Mouse (Mus musculus) frontal cortex, postnatal 36 days (tissue): ENCODE measurements around the gene Chid1.

Experiments
- DNase-seq, 2 experiments: peaks; one replicate each; pipeline ENCODE4 v3.0.0; 2022; ENCODE audit warnings: low spot score in 2 of 2

Chid1 gene

GRCm38 (mm10) chr7:141558946-141559345 lies 19.3 kb upstream of the Chid1 start:
- DNase-seq, result no peak

- no peak for DNase-seq
Observed at GRCm38 (mm10) chr7:141558329-141558776, 18.7 kb upstream of the Chid1 start.

- DNase-seq, result no peak
Observed at GRCm38 (mm10) chr7:141550464-141550863, 10.8 kb upstream of the Chid1 start.

GRCm38 (mm10) chr7:141549432-141550061 lies 9.9 kb upstream of the Chid1 start:
- DNase-seq, result no peak

- no peak for DNase-seq
Observed at GRCm38 (mm10) chr7:141544654-141545053, 5.0 kb upstream of the Chid1 start.

- no peak for DNase-seq
Observed at GRCm38 (mm10) chr7:141542588-141542987, 2.9 kb upstream of the Chid1 start.

- no peak for DNase-seq
Observed at GRCm38 (mm10) chr7:141541681-141542080, 2.0 kb upstream of the Chid1 start.

- peak; percentile 78 to 89 for DNase-seq
Observed at GRCm38 (mm10) chr7:141540312-141541081, 840 bp upstream of the Chid1 start.

GRCm38 (mm10) chr7:141538852-141539555 lies 653 bp downstream of the Chid1 start:
- DNase-seq, result peak in 1 of 2 experiments; percentile 13

- no peak for DNase-seq
Observed at GRCm38 (mm10) chr7:141535570-141535969, 4.1 kb downstream of the Chid1 start.

GRCm38 (mm10) chr7:141525580-141525925 lies 14.1 kb downstream of the Chid1 start:
- DNase-seq, result no peak

GRCm38 (mm10) chr7:141524760-141525579 lies 14.7 kb downstream of the Chid1 start:
- DNase-seq, result peak; percentile 76 to 79

GRCm38 (mm10) chr7:141524271-141524670 lies 15.4 kb downstream of the Chid1 start:
- no peak for DNase-seq

- DNase-seq, result no peak
Observed at GRCm38 (mm10) chr7:141523007-141523406, 16.6 kb downstream of the Chid1 start.

- DNase-seq, result no peak
Observed at GRCm38 (mm10) chr7:141519795-141520194, 19.9 kb downstream of the Chid1 start.

GRCm38 (mm10) chr7:141518926-141519325 lies 20.7 kb downstream of the Chid1 start:
- no peak for DNase-seq

- no peak for DNase-seq
Observed at GRCm38 (mm10) chr7:141518296-141518695, 21.4 kb downstream of the Chid1 start.

- no peak for DNase-seq
Observed at GRCm38 (mm10) chr7:141517638-141518037, 22.0 kb downstream of the Chid1 start.

- DNase-seq, result no peak
Observed at GRCm38 (mm10) chr7:141510681-141511191, 28.9 kb downstream of the Chid1 start.

- no peak for DNase-seq
Observed at GRCm38 (mm10) chr7:141510196-141510595, 29.5 kb downstream of the Chid1 start.

GRCm38 (mm10) chr7:141508160-141508559 lies 31.5 kb downstream of the Chid1 start:
- DNase-seq, result no peak

- DNase-seq, result no peak
Observed at GRCm38 (mm10) chr7:141506278-141506677, 33.4 kb downstream of the Chid1 start.
